ENCODE assay signal across 8 mouse cellular contexts in the genomic region with DNA sequence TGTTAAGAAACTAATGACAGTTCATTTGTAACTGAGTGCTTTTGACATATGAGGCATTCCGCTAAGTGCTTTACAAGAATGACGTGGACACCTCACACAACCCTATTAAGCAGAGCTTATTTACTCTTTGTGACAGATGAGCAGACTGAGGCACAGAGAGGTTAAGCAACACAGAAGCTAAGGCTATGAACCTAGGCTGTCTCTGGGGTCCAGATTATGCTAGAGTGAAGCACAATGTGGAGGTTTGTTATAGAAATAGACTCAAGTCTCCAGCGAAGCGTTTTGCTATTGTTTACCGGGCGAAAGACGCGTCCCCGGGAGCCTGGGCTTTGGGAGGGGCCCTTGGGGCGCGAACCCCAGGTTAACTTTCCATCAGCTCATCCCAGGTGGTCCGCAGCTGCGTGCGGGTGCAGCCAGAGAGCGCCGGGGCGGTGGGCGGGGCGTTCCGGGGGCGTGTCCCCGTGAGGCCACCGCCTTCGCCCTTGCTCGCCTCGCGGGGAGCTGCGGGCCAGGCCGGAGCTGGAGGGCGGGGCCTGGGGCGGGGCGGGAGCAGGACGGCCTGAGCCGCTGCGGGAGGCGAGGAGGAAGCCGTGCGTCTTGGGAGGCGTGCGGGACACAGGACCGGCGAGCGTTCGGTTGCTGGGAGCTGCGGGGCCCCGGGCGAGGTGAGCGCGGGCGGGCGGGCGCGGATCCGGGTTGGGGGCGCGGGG. TPM values are rescaled to one million over a fixed set of nuclear protein-coding genes. Genes with fewer than 3 reads are reported as not detected.
DNase-seq lines count a peak whose midpoint lies in the region; ATAC-seq and TF ChIP-seq lines count a peak whose summit lies in the region.

A gene (plus strand): TSS at position 546 of the 710 bp plus-strand sequence.

- 6% methylated on average over 41 of the region's 56 CpGs for WGBS in heart, adult 2 months
- WGBS in kidney, adult 2 months = 6% methylated on average over 55 of the region's 56 CpGs
- 4% methylated on average over 44 of the region's 56 CpGs for WGBS in limb, embryonic 13.5 days
- 4% methylated on average over 43 of the region's 56 CpGs for WGBS in midbrain, embryonic 15.5 days

- H3K9me3 ChIP-seq in limb, embryonic 13.5 days = no peaks in the 10 kb centered on the region
- H3K9me3 ChIP-seq in midbrain, embryonic 15.5 days = no peaks in the 10 kb centered on the region

- DNase-seq in frontal cortex, postnatal 25 days (ENCODE audit: low spot score in 2 of 2) = no peak
- DNase-seq in embryo, embryonic 9.5 days (ENCODE audit: extremely low spot score) = peak; percentile 85
- peak; percentile 87 to 89 for DNase-seq in heart, adult 2 months
- DNase-seq in kidney, adult 2 months = peak; percentile 87
- DNase-seq in spleen, postnatal 14 days (ENCODE audit: low spot score in 2 of 2) = peak; percentile 60 to 70

- peaks cover 5% of the 10 kb centered on the region for H3K4me1 ChIP-seq in heart, adult 2 months (ENCODE audit: control insufficient read depth, insufficient read depth, low read length)
- H3K4me1 ChIP-seq in kidney, adult 2 months (ENCODE audit: control insufficient read depth, insufficient read depth, low read length) = 0 out of 2 replicates have a peak, but pooled peaks cover 3% of the 10 kb centered on the region
- H3K4me1 ChIP-seq in limb, embryonic 13.5 days = peaks cover 47% of the 10 kb centered on the region
- peaks cover 41% of the 10 kb centered on the region for H3K4me1 ChIP-seq in midbrain, embryonic 15.5 days

- TF ChIP-seq EP300 in heart, adult 2 months (IDR thresholded peaks at IDR 0.05; ENCODE audit: insufficient read depth, low read depth, low read length) = no peak

- peak within 1 kb of the TSS; percentile 77 for H3K4me3 ChIP-seq in heart, adult 2 months
- peak within 1 kb of the TSS; percentile 67 for H3K4me3 ChIP-seq in kidney, adult 2 months (ENCODE audit: insufficient read depth, low read depth, low read length)
- peak within 1 kb of the TSS; percentile 86 for H3K4me3 ChIP-seq in limb, embryonic 13.5 days
- peak within 1 kb of the TSS; percentile 82 for H3K4me3 ChIP-seq in midbrain, embryonic 15.5 days

- peak within 1 kb of the TSS; percentile 90 for H3K4me2 ChIP-seq in limb, embryonic 13.5 days (replicated peaks)
- peak within 1 kb of the TSS; percentile 68 for H3K4me2 ChIP-seq in midbrain, embryonic 15.5 days

- peak; percentile 20; the same call in 1 of the 2 replicates for TF ChIP-seq CTCF in heart, adult 2 months (IDR thresholded peaks at IDR 0.05)
- TF ChIP-seq CTCF in kidney, adult 2 months (conservative IDR thresholded peaks at IDR 0.05; ENCODE audit: insufficient read depth, insufficient read length, low read depth, low read length) = no peak

- peak within 1 kb of the TSS; percentile 82 for H3K9ac ChIP-seq in heart, adult 2 months (ENCODE audit: low read depth, low read length)
- H3K9ac ChIP-seq in limb, embryonic 13.5 days = peak within 1 kb of the TSS; percentile 94
- H3K9ac ChIP-seq in midbrain, embryonic 15.5 days = peak within 1 kb of the TSS; percentile 91

- no peaks in the 10 kb centered on the region for H3K79me2 ChIP-seq in heart, adult 2 months (replicated peaks; ENCODE audit: control insufficient read depth, insufficient read depth, low read length)

- TF ChIP-seq POLR2A in heart, adult 2 months (IDR thresholded peaks at IDR 0.05; ENCODE audit: insufficient read depth, low read depth, low read length) = no peak
- TF ChIP-seq POLR2A in kidney, adult 2 months (IDR thresholded peaks at IDR 0.05; ENCODE audit: low read depth, low read length) = no peak

- no peaks in the 10 kb centered on the region for H3K27me3 ChIP-seq in heart, adult 2 months (ENCODE audit: control insufficient read depth, insufficient read depth, low read length)
- H3K27me3 ChIP-seq in kidney, adult 2 months (replicated peaks; ENCODE audit: control insufficient read depth, insufficient read depth, low read length) = no peaks in the 10 kb centered on the region
- no peaks in the 10 kb centered on the region for H3K27me3 ChIP-seq in limb, embryonic 13.5 days
- no peaks in the 10 kb centered on the region for H3K27me3 ChIP-seq in midbrain, embryonic 15.5 days (replicated peaks)

- ATAC-seq in frontal cortex, adult (ENCODE audit: low TSS enrichment) = peak; percentile 33; the same call in 1 of the 2 replicates
- peak; percentile 91 for ATAC-seq in limb, embryonic 13.5 days (ENCODE audit: low FRiP score, low read depth)
- ATAC-seq in midbrain, embryonic 15.5 days (replicated peaks) = peak; percentile 78

- no peaks in the 10 kb centered on the region for H3K36me3 ChIP-seq in heart, adult 2 months (ENCODE audit: control insufficient read depth, insufficient read depth, low read length)
- no peaks in the 10 kb centered on the region for H3K36me3 ChIP-seq in kidney, adult 2 months (ENCODE audit: control insufficient read depth, insufficient read depth, low read length)
- no peaks in the 10 kb centered on the region for H3K36me3 ChIP-seq in limb, embryonic 13.5 days
- H3K36me3 ChIP-seq in midbrain, embryonic 15.5 days (replicated peaks) = no peaks in the 10 kb centered on the region

- intact Hi-C loops in heart, adult 2 months (cut with DNase I) = loop anchor here (1.0 to 5.0 kb wide), 2 partner anchors 74 to 86 kb away; no protein-coding TSS in a partner anchor

- peak within 1 kb of the TSS; percentile 57 for H3K27ac ChIP-seq in heart, adult 2 months
- no peak within 1 kb of the TSS for H3K27ac ChIP-seq in kidney, adult 2 months (ENCODE audit: insufficient read depth, low read depth, low read length)
- H3K27ac ChIP-seq in limb, embryonic 13.5 days = peak within 1 kb of the TSS; percentile 80
- peak within 1 kb of the TSS; percentile 84 for H3K27ac ChIP-seq in midbrain, embryonic 15.5 days

RNA-seq across cellular contexts. Expression of the gene that starts here (rescaled TPM):
- total RNA-seq in heart, adult 2 months (2021) = 10 to 100 TPM; 11.4 to 11.8 TPM
- 3.9 and 6.8 TPM in 2 replicates for polyA plus RNA-seq in heart, adult 2 months (2012; rRNA removed)
- polyA plus RNA-seq in kidney, adult 2 months (2012; rRNA removed) = 2.6 and 2.9 TPM in 2 replicates
- 93.6 and 96.5 TPM in 2 replicates for polyA plus RNA-seq in limb, embryonic 13.5 days (2015; fragmentation: Nextera tagmentation; extraction: Ambion mirVana)
- 99.0 and 104 TPM in 2 replicates for polyA plus RNA-seq in midbrain, embryonic 15.5 days (2015; fragmentation: Nextera tagmentation; extraction: Ambion mirVana)

Comparison
In these comparisons a context has a peak if more than half of its experiments do, and no peak if none do; other contexts are left out.
1. RNA of the gene that starts here (polyA plus RNA-seq): 99.0 to 104 TPM in midbrain, embryonic 15.5 days and 93.6 to 96.5 TPM in limb, embryonic 13.5 days; 3.9 to 6.8 TPM in heart, adult 2 months and 2.6 to 2.9 TPM in kidney, adult 2 months; every median in the first group is over 10 times any median in the second.
2. ATAC-seq: peak in every context shown above with its lines; median percentile 91 in limb, embryonic 13.5 days; 78 in midbrain, embryonic 15.5 days; 33 in frontal cortex, adult.
3. DNase-seq: peak in embryo, embryonic 9.5 days (single experiment), heart, adult 2 months (2 of 2), kidney, adult 2 months (single experiment) and spleen, postnatal 14 days (2 of 2); none in frontal cortex, postnatal 25 days (0 of 2).
4. Peak in every context shown above with its lines, with median percentiles within 50 percentile points of each other: H3K4me3 ChIP-seq and H3K9ac ChIP-seq.